Mouse (Mus musculus) T-helper 2 cell (primary cell): ENCODE measurements around the gene Hdac7.

ENCODE experiments used
- in situ Hi-C: fragments of 300-600 bp; cut with MboI, MseI; formaldehyde crosslinking; loops from one replicate; pipeline ENCODE4 v1.15.1; 2025; ENCODE audit warnings: high pct_unique_total_duplicates

Gene Hdac7

DNA sequence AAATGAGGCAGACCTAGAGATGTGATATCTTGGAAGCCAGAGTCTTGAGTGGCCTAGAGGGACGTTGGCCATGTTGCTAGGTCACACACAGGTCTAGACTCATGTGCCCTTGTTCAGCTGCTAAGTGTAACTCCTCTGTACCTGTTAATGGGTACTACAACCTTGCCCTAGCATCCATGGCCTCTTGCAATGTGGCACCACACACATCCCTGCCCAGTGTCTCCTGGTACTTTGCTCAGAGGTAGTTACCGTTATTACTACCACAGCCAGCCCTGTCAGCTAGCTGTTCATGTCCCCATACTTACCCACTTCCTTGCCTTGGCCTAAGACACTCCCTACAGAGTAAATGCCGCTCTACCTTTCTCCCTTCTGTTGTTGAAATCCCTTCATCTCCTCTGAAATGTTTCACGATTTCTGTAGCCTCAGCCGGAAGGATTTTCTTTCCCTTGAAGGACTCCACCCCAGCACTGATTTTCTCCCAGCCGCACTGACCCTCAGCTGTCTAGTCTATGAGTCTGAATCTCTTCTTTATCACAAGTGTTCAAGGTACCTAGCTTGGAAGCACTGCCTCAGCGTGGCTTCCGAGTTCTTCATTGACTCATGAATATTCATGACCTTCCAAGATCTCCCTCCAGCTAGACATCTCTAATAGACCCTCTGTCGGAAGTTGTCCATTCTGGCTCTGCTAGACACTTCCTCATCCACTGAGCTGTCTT lies 11.4 kb downstream of the Hdac7 start:
- in situ Hi-C loops: loop anchor here (5.0 kb wide), 1 partner anchor 41 kb away; no protein-coding TSS in a partner anchor

DNA sequence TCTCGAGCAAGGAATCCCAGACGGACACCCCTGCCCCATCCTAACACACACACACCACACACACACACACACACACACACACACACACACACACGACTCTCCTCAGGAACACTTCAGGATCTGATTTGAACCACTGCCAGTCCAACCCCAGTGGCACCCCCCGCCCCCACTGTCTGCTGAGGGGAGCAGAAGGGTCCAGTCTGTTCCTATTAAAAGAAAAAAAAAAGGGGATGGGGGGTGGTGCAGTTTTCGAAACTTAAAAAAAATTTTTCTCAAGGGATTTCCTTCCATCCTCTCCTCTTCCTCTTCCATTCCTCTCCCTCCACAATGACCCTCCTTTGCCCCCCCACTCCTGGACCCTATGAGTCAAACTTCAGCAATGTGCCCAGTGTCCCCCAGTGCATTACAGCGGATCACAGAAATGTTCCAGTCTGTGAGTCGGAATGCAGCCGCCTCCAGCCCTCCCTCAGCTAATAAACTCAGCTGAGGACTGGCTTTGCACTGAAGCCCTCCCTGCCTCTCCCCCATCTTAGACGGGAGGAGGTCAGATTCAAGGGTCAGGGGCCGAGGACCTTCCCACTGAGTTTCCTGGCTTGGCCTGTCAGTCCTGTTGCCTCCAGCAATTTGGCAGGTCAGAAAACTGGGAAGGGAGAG lies 12.2 kb downstream of the Hdac7 start:
- in situ Hi-C loops: loop anchor here (5.0 kb wide), 1 partner anchor 40 kb away; no protein-coding TSS in a partner anchor

DNA sequence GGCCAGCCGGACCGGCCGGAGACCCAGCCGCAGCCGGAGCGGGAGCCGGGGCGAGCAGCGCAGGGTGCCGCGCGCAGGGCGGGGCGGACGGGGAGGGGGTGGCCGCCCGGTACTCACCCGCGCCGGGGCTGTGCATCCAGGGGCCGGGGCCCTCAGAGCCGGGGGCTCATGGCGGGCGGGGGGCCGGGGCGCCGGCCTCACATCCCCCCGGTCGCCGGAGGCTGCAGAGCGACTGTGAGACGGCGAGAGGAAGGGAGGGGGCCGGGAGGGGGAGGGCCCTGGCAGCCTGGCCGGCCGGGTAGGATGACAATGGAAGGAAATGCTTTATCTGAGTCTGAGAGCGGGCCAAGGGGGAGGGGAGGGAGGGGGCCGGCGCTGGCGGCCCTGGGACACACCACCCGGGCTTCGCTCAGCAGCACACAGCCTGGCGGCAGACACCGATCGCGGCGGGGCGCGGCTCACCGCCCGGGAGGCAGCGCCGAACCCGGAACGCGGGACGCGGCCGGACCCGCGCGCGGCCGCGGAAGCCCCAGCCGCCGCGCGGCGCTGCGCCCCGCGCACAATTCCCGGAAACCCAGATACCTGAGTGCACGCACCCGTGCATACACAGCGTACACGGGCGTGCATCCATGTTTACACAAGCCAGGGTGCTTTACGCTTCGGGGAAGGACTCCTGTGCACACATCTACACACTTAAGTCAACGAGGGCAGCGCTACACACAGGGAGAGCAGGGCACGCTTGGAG lies 12.9 kb downstream of the Hdac7 start:
- in situ Hi-C loops: loop anchor here (5.0 kb wide), 1 partner anchor 39 kb away; no protein-coding TSS in a partner anchor

DNA sequence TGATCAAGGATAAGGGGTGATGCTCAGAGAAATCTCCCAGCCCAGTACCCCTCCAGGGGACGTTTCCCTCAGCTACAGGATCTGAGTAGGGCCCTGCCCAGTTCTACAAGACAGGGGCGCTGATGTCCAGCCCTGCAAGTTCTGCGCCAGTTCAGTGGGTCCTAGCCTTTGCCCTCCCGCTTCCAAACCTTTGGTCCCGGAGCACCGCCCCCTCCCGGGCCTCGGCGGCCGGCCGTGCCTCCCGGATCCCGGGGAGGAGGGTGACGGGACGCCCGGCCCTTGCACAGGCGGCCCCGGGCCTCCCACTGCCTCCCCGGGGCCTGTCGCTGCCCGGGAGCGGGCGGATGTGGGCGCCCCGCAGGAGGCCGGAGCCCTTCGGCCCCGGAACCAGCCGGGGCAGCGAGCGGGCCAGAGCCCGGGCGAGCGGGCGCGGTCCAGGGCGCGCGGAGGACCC lies 13.5 kb downstream of the Hdac7 start:
- in situ Hi-C loops: loop anchor here (5.0 kb wide), 1 partner anchor 39 kb away; no protein-coding TSS in a partner anchor

DNA sequence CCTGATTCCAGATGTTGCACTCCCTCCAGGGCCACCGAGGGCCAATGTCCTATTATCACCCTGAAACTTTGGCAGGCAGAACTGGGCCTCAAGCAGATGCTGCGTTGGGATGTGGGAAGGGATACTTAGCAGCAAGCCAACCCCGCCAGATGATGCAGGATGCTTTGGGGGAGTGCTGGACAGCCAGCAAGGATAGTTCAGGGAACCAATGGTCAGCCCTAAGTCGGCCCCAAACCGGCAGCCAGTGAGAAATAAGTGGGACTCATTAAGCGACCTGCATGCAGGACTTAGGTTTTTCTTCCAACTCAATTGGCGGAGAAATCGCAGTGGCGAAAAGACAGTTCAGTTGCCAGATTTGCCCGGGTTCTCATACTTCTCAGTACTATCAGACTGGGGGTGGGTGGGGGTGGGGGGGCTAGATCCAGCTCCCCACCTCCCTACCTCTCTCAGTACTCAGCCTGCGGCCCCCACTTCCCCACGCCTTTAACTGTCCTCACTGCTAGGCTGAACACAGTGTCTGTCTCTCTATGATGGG lies 14.0 kb downstream of the Hdac7 start:
- in situ Hi-C loops: loop anchor here (5.0 kb wide), 1 partner anchor 38 kb away; no protein-coding TSS in a partner anchor

DNA sequence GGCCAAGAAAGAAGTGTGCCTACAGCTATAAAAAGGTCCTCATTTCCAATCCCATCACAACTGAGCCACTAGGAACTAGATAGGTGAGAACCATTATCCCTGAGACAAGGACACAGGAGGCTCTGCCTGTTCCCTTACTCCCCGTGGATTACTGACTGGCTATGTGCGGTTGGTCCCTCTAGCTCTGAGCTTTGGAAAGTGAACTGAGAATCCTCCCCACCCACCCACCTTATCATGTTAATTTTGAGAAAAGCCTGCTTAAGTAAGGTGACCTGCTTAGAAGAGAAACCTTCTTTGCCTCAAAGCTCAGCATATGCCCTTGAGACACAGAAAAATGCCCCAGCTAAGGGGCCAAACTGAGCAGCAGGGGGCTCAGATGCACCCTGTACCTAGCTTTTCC lies 14.9 kb downstream of the Hdac7 start:
- in situ Hi-C loops: no loop called here

DNA sequence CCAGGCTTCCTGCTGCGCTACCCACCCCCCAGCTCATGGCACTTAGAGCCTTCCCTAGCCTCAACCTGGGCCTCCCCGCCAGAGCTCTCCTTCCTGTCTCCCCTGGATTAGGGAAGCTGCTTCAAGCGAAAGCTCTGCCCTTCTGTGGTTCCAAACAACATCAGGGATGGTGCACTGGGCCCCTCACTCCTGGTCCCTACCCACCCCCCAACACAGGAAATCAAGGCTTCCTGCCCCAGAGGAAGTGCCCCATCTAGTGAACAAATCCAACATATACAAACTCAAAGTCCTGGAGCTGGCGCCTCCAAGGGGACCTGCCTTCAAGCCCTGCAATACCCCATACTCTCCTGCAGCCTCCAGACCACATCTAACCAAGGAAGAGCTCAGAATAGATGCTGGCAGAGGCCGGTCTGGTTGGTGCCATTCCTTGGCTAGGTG lies 15.4 kb downstream of the Hdac7 start:
- in situ Hi-C loops: no loop called here

DNA sequence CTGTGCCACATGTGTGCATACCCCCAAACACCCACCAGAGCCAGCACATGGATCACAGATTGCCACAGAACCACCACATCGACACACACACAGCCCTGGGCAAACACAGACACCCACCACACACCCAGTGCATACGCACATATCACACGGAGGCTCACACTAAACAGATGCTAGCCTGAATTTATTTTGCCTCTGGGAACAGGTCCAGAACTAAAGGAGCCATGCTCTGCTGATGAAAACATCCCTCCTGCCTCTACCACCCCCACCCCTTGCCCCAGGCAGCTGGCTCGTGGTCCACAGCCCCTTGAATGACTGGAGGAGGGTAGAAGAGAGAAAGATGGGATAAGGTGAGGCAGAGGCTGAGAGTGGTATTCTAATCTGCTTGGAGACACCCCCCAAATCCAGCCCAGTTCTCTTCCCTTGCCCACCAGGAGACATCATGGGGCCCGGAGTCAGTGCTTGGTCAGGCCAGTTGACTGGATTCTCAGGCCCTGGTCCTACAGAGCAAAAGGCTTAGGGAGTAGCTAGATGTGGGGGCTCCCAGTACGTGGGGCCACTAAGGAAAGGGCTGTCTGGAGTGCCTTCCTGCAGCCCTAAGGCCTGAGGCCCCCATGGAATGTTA lies 16.0 kb downstream of the Hdac7 start:
- in situ Hi-C loops: no loop called here

DNA sequence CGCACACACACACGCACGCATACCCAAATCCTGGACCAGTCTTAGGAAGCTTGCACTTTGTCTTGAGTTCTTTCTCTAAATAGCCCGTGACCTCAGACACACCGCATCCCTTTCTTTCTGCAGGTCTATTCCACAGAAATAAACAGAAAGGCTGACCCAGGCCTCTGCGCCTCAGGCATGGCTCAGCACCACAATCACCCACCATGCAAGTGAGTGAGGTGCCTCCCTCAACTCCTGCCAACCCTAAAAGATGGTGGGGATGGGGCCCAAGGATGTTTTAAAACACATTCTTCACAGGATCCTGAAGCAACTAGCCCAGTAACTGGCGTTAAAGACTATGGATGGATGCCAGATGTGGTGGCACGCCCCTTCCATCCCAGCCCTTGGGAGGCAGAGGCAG lies 16.9 kb downstream of the Hdac7 start:
- in situ Hi-C loops: no loop called here

DNA sequence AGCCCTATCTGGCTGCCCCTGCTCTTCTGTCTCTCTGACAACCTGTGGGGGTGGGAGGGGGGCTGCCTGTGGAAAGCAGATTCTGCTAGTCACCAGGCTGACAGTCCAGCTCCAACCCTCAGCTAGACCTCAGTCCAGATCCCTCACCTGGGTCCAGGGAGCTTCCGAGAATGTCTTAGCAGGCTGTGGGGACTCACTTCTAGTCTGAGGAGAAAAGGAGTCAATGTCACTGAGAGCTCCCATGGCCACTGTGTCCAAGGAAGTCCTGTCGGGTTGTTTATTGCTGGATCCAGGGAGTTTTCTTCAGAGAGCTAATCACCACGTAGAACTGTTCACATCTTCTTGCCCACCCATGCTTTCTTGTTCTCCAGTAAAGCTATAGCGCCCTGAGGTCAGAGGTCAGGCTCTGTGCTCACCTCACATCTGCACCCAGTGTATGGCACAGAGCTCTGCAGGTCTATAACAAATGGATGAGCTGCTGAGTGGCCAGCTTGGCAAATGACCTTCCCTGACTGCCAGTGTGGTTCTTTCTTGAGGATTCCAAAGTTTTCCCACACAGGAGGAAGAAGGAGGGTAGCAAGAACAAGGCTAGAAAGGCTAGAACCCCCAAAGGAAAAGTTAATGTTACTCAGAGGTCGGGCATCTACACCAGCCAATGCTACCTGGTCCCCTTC lies 17.6 kb downstream of the Hdac7 start:
- in situ Hi-C loops: no loop called here

DNA sequence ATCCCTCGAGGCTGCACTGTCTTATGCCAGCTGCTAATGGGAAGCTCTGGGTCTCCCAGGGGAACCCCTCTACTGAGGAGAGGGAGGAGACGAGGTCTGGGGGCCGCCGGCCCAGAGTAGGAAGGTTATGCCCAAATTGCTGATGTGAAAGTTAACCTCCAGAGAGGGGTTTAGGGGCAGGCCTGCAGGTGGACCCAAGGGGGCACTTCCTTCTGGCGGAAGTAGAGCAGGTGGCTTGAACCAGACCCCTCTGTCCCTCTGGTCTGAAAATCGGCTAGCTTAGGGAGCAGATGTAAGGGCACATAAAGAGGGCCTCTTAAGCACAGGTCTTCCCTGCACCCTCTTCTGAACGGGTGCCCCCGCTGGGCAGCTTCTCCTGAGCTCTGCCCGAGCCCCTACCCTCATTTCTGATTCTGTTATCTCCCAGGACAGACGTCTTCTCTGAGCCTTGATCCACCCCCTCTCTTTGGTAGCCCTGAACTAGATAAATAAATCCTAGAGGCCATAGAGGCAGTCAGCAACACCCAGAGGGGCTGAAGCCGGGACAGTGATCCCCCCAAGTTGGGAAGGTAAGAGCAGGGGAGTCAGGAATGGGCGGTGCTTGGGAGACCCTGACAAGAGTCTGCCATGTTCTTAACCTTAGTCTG lies 18.2 kb downstream of the Hdac7 start:
- in situ Hi-C loops: no loop called here

DNA sequence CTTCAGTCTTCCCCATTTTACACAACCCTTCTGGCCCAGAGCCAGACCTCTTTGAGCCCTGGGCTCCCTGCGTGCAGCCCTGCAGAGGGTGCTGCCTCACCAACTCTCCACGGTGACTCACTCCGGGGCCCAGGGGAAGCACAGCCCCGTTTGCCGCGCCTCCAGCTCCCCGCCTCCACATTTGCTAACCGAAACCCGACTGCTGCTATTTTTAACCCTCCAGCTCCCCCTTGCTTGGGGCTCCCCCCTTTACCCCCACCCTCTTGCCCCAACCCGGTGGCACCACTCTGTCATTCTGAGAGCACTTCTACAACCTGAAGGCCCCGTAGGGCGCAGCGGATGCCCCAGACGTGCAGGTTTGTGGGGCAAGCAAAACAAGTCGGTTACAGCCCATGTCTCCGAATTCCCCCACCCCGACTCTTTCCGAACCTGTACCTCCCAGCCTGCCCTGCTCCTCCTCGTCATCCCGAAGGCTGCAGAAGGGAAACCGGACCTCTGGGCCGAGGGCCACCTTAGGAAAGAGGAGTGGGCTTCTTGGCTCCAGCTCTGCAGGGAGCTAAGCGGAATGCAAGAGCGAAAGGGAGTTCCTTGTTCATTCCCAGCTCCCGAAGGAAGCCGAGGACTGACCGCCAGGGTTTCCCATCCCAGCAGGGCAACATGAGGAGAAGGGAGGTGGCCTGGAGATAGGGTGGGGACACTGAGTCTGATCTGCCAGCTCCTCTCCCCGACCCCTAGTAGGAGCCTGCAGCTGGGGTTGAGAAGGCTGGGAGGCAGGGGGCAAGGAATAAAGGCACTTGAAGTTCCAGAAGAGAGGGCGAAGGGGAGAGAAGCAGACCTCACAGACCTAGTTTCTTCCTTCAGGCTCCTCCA lies 19.0 kb downstream of the Hdac7 start:
- in situ Hi-C loops: no loop called here

DNA sequence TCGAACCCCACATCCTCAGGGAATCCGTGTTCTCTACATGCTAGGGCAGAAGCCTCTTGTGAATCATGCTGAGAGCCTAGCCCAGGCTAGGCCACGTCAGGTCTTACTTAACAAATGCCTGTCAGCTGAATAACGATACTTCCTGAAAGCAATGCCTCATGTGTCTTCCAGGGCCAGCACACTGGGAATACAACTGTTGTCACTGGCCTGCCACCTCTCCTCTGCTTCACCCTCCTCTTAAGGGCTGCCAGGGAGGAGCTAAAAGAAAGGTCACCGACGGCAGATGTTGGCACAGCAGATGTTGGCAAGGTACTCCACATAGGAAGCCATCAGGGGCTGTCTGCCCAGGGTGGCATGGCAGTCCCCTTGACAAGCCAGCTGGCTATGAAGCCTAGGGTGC lies 20.3 kb downstream of the Hdac7 start:
- in situ Hi-C loops: no loop called here

DNA sequence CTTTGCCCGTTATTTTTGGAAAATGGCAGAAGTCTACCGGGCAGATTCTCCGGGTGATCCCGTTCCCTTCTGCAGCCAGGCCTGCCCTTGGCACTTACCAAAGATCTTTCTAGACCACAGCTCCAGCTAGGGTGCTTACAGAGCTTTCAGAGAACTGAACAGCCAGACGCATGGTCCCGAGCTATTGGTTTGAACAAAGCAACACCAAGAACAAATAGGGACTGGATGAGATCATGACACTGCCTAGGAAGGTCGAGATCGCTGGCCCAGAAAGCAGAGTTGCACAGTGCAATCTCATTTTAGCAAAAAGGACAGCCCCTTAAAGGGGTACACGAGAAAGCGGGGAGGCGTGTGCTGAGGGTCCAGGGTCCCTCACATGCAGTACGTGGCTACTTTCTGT lies 20.8 kb downstream of the Hdac7 start:
- in situ Hi-C loops: no loop called here

DNA sequence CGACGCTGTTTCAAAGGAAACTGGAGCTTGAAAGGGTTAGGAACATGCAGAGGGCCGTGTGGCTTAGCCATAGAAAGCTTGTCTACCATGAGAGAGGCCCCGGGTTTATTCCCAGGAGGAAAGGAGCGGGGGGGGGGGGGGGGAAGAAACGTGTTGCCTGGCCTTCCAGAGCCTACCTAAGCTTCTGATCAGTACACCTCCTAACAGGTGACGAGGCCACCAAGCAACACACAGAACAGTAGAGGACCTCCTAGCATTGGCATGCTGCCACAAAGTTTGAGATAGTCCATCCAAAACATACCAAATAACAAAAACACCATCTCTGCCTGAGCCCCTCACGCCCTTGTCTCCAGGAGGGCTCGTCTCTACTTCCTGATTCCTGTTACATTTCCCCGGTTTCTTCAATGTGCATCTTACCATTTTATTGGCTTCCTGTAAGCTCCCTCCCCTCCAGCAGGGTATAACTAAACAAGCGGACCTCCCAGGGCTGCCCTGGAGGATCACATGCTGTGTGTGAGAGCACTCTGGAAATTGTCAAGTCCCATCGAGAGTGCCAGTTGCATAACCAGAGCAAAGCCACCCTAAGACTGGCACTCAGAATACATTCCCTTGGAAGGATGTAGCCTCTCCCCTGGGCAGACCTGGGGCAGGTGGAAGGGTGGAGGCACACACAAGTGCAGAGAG lies 21.6 kb downstream of the Hdac7 start:
- in situ Hi-C loops: no loop called here

DNA sequence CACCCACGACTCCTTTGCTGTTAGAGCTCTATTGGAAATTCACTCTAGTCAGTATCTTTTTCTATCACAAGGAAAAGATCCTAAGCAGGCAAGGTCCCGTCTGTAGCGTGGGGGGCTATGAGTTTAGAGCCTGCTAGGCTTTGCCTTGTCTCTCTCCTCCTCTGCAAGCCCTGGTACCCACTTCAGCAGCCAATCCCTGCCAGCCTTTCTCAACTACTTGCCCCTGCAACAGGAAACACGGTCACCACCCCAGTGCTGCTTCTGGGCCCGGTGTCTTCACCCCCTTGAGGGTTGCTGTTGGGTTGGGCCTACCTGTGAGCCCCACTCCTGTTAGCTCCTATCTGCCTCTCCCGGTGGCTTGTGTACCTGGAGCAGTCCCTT lies 22.3 kb downstream of the Hdac7 start:
- in situ Hi-C loops: no loop called here

DNA sequence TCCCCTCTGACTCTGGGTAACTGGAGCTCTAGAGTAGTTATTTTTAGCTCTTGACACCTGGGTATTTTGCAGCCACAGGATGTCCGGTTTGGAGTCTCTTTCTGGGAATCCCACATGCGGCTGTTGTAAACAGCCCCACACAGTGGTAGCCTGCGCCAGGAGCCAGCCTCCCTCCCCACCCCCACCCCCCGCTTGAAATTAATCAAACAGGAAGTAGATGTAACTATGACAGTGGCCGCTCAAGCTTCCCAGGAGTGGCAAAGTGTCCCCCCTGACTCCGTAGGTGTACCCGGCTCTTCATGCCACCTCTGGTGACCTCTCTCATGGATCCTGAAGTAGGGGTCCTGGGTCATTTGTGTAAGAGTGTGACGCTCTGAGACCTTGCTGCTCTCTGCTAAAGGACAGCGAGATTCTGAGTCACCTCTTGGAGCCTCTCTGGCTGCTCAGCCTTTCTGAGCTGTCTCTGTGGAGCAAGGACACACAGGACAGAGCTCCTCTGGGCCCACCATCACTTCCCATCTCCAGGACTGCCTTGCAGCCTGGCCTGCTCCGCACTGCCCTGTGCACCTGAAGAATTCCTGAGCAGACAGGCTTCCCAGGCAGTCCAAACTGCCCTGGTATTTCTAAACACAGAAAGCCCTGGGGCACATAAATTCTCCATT lies 22.9 kb downstream of the Hdac7 start:
- in situ Hi-C loops: no loop called here

DNA sequence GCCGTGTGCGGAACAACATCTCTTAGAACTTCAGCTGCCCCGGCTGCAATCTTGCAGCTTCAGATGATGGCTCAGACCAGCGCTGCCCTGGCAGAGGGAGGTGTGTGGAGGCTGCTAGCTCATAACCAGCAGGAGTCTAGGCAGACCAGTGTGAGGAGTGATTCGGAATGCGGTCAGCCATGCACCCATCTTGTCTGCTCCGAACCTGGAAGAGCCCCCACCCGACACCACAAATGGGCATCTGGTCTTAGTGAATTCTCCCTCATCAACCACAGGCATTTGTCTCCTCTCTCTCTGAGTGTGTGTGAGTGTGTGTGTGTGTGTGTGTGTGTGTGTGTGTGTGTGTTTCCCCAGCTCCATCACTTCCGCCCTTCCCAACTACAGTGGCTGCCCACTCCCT lies 24.4 kb downstream of the Hdac7 start:
- in situ Hi-C loops: loop anchor here (10.0 kb wide), 1 partner anchor 715 kb away; the partner anchor contains the start of gene Kansl2
